Comparison of ENCODE assay signal across 8 mouse cellular contexts in the genomic region with DNA sequence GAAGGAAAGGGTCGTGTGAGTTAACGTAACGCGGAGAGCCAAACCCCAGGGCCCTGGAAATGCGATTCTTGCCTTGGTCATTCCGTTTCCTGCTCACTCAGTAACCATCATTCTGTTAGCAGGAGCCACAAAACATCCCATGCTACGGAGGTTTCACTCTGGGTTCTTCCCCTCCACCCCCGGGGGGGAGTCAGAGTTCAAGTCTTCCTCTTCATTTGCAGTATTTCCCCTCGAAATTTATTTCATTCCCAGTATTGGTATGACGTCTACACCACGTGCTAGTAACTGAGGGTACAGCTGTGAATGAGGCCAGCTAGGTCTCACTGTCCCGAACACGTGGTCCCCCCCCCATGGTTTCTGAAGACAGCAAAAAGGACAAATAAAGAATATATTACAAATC. TPM values are rescaled to one million over a fixed set of nuclear protein-coding genes. Genes with fewer than 3 reads are reported as not detected.
DNase-seq lines count a peak whose midpoint lies in the region; ATAC-seq lines count a peak whose summit lies in the region.

No protein-coding gene starts in this region.

- no peaks in the 10 kb centered on the region for H3K27me3 ChIP-seq in kidney, embryonic 15.5 days
- H3K27me3 ChIP-seq in hindbrain, embryonic 12.5 days = no peaks in the 10 kb centered on the region
- no peaks in the 10 kb centered on the region for H3K27me3 ChIP-seq in midbrain, embryonic 13.5 days

- H3K9ac ChIP-seq in kidney, embryonic 15.5 days = peak overlapping the region; percentile 62; the same call in 1 of the 2 replicates
- H3K9ac ChIP-seq in hindbrain, embryonic 12.5 days = no peak overlapping the region
- no peak overlapping the region for H3K9ac ChIP-seq in midbrain, embryonic 13.5 days (replicated peaks)

- H3K4me3 ChIP-seq in kidney, embryonic 15.5 days (replicated peaks) = peak overlapping the region; percentile 90
- H3K4me3 ChIP-seq in hindbrain, embryonic 12.5 days = no peak overlapping the region
- peak overlapping the region; percentile 87 for H3K4me3 ChIP-seq in midbrain, embryonic 13.5 days (replicated peaks)

- ATAC-seq in kidney, embryonic 15.5 days (replicated peaks; ENCODE audit: low FRiP score) = no peak
- ATAC-seq in hindbrain, embryonic 12.5 days (ENCODE audit: low FRiP score) = no peak
- no peak for ATAC-seq in midbrain, embryonic 13.5 days
- no peak for ATAC-seq in activated CD4-positive, CD25-positive, alpha-beta regulatory T cell, adult 4 months

- 67% methylated on average over 13 of the region's 13 CpGs for WGBS in kidney, embryonic 15.5 days
- 75% methylated on average over 13 of the region's 13 CpGs for WGBS in hindbrain, embryonic 12.5 days
- 84% methylated on average over 13 of the region's 13 CpGs for WGBS in midbrain, embryonic 13.5 days

- no peak for DNase-seq in kidney, postnatal 25 days
- DNase-seq in T-cell, adult 2 months (ENCODE audit: low spot score) = peak; percentile 16
- no peak for DNase-seq in left cerebral cortex, postnatal 14 days (ENCODE audit: low spot score in 2 of 2)
- no peak for DNase-seq in right cerebral cortex, postnatal 10 days (ENCODE audit: low spot score in 2 of 2)

- intact Hi-C loops in left cerebral cortex, postnatal 14 days (cut with DNase I) = no loop called here

- H3K36me3 ChIP-seq in kidney, embryonic 15.5 days = peaks cover 36% of the 10 kb centered on the region
- peaks cover 31% of the 10 kb centered on the region for H3K36me3 ChIP-seq in hindbrain, embryonic 12.5 days
- peaks cover 27% of the 10 kb centered on the region for H3K36me3 ChIP-seq in midbrain, embryonic 13.5 days

- no peaks in the 10 kb centered on the region for H3K9me3 ChIP-seq in kidney, embryonic 15.5 days (replicated peaks)
- H3K9me3 ChIP-seq in hindbrain, embryonic 12.5 days (replicated peaks) = no peaks in the 10 kb centered on the region
- no peaks in the 10 kb centered on the region for H3K9me3 ChIP-seq in midbrain, embryonic 13.5 days

- H3K4me1 ChIP-seq in kidney, embryonic 15.5 days = peaks cover 26% of the 10 kb centered on the region
- H3K4me1 ChIP-seq in hindbrain, embryonic 12.5 days = peaks cover 22% of the 10 kb centered on the region
- peaks cover 27% of the 10 kb centered on the region for H3K4me1 ChIP-seq in midbrain, embryonic 13.5 days (replicated peaks)

- no peak overlapping the region for H3K27ac ChIP-seq in kidney, embryonic 15.5 days
- H3K27ac ChIP-seq in hindbrain, embryonic 12.5 days = no peak overlapping the region
- no peak overlapping the region for H3K27ac ChIP-seq in midbrain, embryonic 13.5 days

- H3K4me2 ChIP-seq in kidney, embryonic 15.5 days = peak overlapping the region; percentile 94
- H3K4me2 ChIP-seq in hindbrain, embryonic 12.5 days (replicated peaks) = peak overlapping the region; percentile 97
- H3K4me2 ChIP-seq in midbrain, embryonic 13.5 days (replicated peaks) = peak overlapping the region; percentile 99

RNA-seq across cellular contexts. Expression of gene H2afj, which starts 1.6 kb away (rescaled TPM):
- 112 and 118 TPM in 2 replicates for polyA plus RNA-seq in kidney, embryonic 15.5 days (2015; fragmentation: Nextera tagmentation; extraction: Ambion mirVana)
- 115 and 121 TPM in 2 replicates for polyA plus RNA-seq in hindbrain, embryonic 12.5 days (2016; fragmentation: Nextera tagmentation; extraction: Ambion mirVana)
- 113 and 121 TPM in 2 replicates for polyA plus RNA-seq in midbrain, embryonic 13.5 days (2015; fragmentation: Nextera tagmentation; extraction: Ambion mirVana)
- polyA plus RNA-seq in activated CD4-positive, CD25-positive, alpha-beta regulatory T cell, adult 4 months (2017; shearing (Covaris generic)) = 100 to 1,000 TPM; 139 to 147 TPM
- 10 to 100 TPM; 65.7 to 66.8 TPM for total RNA-seq in left cerebral cortex, postnatal 14 days (2021)

RNA-seq across cellular contexts. Expression of gene Hist4h4, which starts 5.5 kb away (rescaled TPM):
- polyA plus RNA-seq in kidney, embryonic 15.5 days (2015; fragmentation: Nextera tagmentation; extraction: Ambion mirVana) = 0.68 and 0.69 TPM in 2 replicates
- 0.51 and 0.72 TPM in 2 replicates for polyA plus RNA-seq in hindbrain, embryonic 12.5 days (2016; fragmentation: Nextera tagmentation; extraction: Ambion mirVana)
- 1.1 TPM in 2 replicates for polyA plus RNA-seq in midbrain, embryonic 13.5 days (2015; fragmentation: Nextera tagmentation; extraction: Ambion mirVana)
- polyA plus RNA-seq in activated CD4-positive, CD25-positive, alpha-beta regulatory T cell, adult 4 months (2017; shearing (Covaris generic)) = 1 to 10 TPM in 1 of 2 experiments, under 1 TPM in 1; 0.96 to 1.2 TPM
- total RNA-seq in left cerebral cortex, postnatal 14 days (2021) = 10 to 100 TPM in 1 of 2 experiments, 1 to 10 TPM in 1; 7.9 to 10.4 TPM

RNA-seq across cellular contexts. Expression of gene BC049715, which starts 17.8 kb away (rescaled TPM):
- 2.1 and 2.8 TPM in 2 replicates for polyA plus RNA-seq in kidney, embryonic 15.5 days (2015; fragmentation: Nextera tagmentation; extraction: Ambion mirVana)
- polyA plus RNA-seq in hindbrain, embryonic 12.5 days (2016; fragmentation: Nextera tagmentation; extraction: Ambion mirVana) = 1.3 and 2.5 TPM in 2 replicates
- polyA plus RNA-seq in midbrain, embryonic 13.5 days (2015; fragmentation: Nextera tagmentation; extraction: Ambion mirVana) = 1.4 and 1.7 TPM in 2 replicates
- under 1 TPM; 0.48 to 0.60 TPM for polyA plus RNA-seq in activated CD4-positive, CD25-positive, alpha-beta regulatory T cell, adult 4 months (2017; shearing (Covaris generic))
- total RNA-seq in left cerebral cortex, postnatal 14 days (2021) = 1 to 10 TPM; 2.7 to 4.8 TPM

RNA-seq across cellular contexts. Expression of gene Wbp11, which starts 18.4 kb away (rescaled TPM):
- 112 and 120 TPM in 2 replicates for polyA plus RNA-seq in kidney, embryonic 15.5 days (2015; fragmentation: Nextera tagmentation; extraction: Ambion mirVana)
- polyA plus RNA-seq in hindbrain, embryonic 12.5 days (2016; fragmentation: Nextera tagmentation; extraction: Ambion mirVana) = 112 and 123 TPM in 2 replicates
- polyA plus RNA-seq in midbrain, embryonic 13.5 days (2015; fragmentation: Nextera tagmentation; extraction: Ambion mirVana) = 89.8 and 92.5 TPM in 2 replicates
- 10 to 100 TPM; 57.8 to 58.8 TPM for polyA plus RNA-seq in activated CD4-positive, CD25-positive, alpha-beta regulatory T cell, adult 4 months (2017; shearing (Covaris generic))
- total RNA-seq in left cerebral cortex, postnatal 14 days (2021) = 100 to 1,000 TPM; 120 to 128 TPM

RNA-seq across cellular contexts. Expression of gene Smco3, which starts 25.6 kb away (rescaled TPM):
- 1.7 and 2.3 TPM in 2 replicates for polyA plus RNA-seq in kidney, embryonic 15.5 days (2015; fragmentation: Nextera tagmentation; extraction: Ambion mirVana)
- polyA plus RNA-seq in hindbrain, embryonic 12.5 days (2016; fragmentation: Nextera tagmentation; extraction: Ambion mirVana) = 0.49 and 1.1 TPM in 2 replicates
- 0.35 and 0.40 TPM in 2 replicates for polyA plus RNA-seq in midbrain, embryonic 13.5 days (2015; fragmentation: Nextera tagmentation; extraction: Ambion mirVana)
- polyA plus RNA-seq in activated CD4-positive, CD25-positive, alpha-beta regulatory T cell, adult 4 months (2017; shearing (Covaris generic)) = not detected
- total RNA-seq in left cerebral cortex, postnatal 14 days (2021) = 1 to 10 TPM; 2.1 to 4.2 TPM
